Mouse (Mus musculus) cerebellum, postnatal 4 days (tissue): ENCODE measurements around the gene Bpifa6.

Experiments
- DNase-seq, 2 experiments: peaks; one replicate each; pipeline ENCODE4 v3.0.0; 2022; ENCODE audit warnings: low spot score in 2 of 2, mixed read lengths in 1 of 2

Gene Bpifa6

DNA sequence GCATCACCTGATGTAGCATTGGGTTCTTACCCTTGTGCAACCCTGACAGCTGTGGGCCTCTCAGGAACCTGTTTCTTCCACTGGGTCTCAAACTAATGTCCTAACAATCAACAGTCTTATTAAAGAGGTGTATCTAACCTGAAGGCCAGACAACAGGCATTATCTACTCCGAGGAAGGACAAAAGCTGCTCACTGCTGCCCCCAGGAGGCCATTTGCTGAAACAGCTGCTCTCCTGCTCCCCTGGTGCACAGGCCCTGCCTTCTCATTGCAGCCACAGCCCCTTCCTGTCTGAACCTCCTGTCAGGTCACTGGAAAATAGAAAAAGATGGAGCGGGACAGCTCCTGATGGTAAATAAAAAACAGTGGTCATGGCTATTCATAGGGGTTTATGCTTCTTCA is 64.2 kb downstream of the Bpifa6 start:
- peak in 1 of 2 experiments; percentile 38 for DNase-seq

DNA sequence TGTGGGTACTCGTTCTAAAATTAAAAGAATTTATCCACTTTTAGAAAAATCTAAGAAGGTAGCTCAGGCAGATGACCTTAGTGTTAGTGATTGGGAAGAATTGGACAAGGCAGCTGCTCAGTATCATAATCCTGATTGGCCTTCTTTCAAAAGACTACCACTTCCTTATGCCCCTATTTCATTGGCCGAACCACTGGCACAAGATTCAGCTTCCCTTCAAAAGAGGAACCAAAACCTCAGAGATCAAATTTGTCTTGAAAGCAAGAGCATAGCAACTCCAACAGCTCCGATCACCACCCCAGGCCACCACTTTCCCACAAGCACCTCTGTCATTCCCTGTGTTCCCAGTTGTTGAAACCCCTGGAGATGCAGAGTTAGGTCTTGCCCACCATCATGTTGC is 70.0 kb downstream of the Bpifa6 start:
- no peak for DNase-seq
